Mouse (Mus musculus) heart, postnatal 0 days (tissue): ENCODE data around the gene Tmprss13. TPM values are rescaled to one million over a fixed set of nuclear protein-coding genes. Genes with fewer than 3 reads are reported as not detected.

Source experiments
- ATAC-seq: fragments of 200-750 bp; cut with Nextera tagmentation; 2 replicates; pipeline ENCODE4 v1.8.0; 2017; ENCODE audit warnings: low read depth, moderate number of reproducible peaks, moderate library complexity; ENCODE audit not compliant: insufficient read depth
- DNase-seq: peaks from one replicate; pipeline ENCODE4 v3.0.0-alpha.2; 2016; ENCODE audit warnings: low spot score
- H3K27ac ChIP-seq: fragments of 300-500 bp; sonication (generic); 2 replicates; pipeline ENCODE4 v1.5.1; 2014; ENCODE audit warnings: low read depth, mild to moderate bottlenecking
- H3K27me3 ChIP-seq: fragments of 300-500 bp; sonication (generic); 2 replicates; pipeline ENCODE4 v1.6.1; 2014; ENCODE audit warnings: low read length, mixed read lengths; ENCODE audit not compliant: control insufficient read depth, insufficient read depth
- H3K36me3 ChIP-seq: fragments of 300-500 bp; sonication (generic); replicated peaks from 2 replicates; pipeline ENCODE4 v1.6.1; 2014; ENCODE audit warnings: low read length, mixed read lengths; ENCODE audit not compliant: control insufficient read depth, insufficient read depth
- H3K4me1 ChIP-seq: fragments of 300-500 bp; sonication (generic); 2 replicates; pipeline ENCODE4 v1.6.1; 2014; ENCODE audit warnings: antibody characterized with exemption; ENCODE audit not compliant: control insufficient read depth, insufficient read depth
- H3K4me2 ChIP-seq: fragments of 300-500 bp; sonication (generic); 2 replicates; pipeline ENCODE4 v1.6.1; 2014; ENCODE audit warnings: low read depth, mild to moderate bottlenecking, low read length, moderate library complexity
- H3K4me3 ChIP-seq: fragments of 300-500 bp; sonication (generic); 2 replicates; pipeline ENCODE4 v1.5.1; 2014; ENCODE audit warnings: low read depth, low read length
- H3K9ac ChIP-seq: fragments of 300-500 bp; sonication (generic); replicated peaks from 2 replicates; pipeline ENCODE4 v1.6.1; 2014; ENCODE audit warnings: low read depth, low read length, mixed read lengths
- H3K9me3 ChIP-seq: fragments of 300-500 bp; sonication (generic); replicated peaks from 2 replicates; pipeline ENCODE4 v1.6.1; 2016; ENCODE audit warnings: low read length; ENCODE audit not compliant: control insufficient read depth
- CTCF ChIP-seq: IDR thresholded peaks from 2 replicates; pipeline ENCODE4 v1.5.1; 2016; ENCODE audit warnings: antibody characterized with exemption, control low read depth, low read depth
- EP300 ChIP-seq: IDR thresholded peaks from 2 replicates; pipeline ENCODE4 v1.6.1; 2016; ENCODE audit warnings: antibody characterized with exemption, low read depth
- WGBS: fragments of 180-500 bp; shearing (Covaris S2); extraction: QIAGEN DNeasy Blood & Tissue Kit; methylation state at CpG from one replicate; pipeline ENCODE4 v1.1.7; 2014; 5-methylcytosine and 5-hydroxymethylcytosine counted together
- polyA plus RNA-seq: library from polyadenylated mRNA; unstranded; fragments of >200 nt; fragmentation: Nextera tagmentation; extraction: Ambion mirVana; gene quantifications from 2 replicates; pipeline ENCODE4 v1.2.1, GENCODE M21; 2015
- total RNA-seq: library from RNA; depleted of rRNA; stranded (reverse); fragments of >200 nt; gene quantifications from 2 replicates; pipeline ENCODE4 v1.2.3, GENCODE M21; 2014; ENCODE audit warnings: low replicate concordance

Gene Tmprss13
- total and polyA plus RNA-seq, 2 experiments from 2014 or later, result 0.15 to 0.16 TPM

- no peaks in the 10 kb centered on the region for H3K36me3 ChIP-seq
- no peaks in the 10 kb centered on the region for H3K27me3 ChIP-seq
- H3K4me2 ChIP-seq, result no peak overlapping the region
- no peaks in the 10 kb centered on the region for H3K4me1 ChIP-seq
- no peak overlapping the region for H3K27ac ChIP-seq
- DNase-seq (no peak), ATAC-seq (no peak)
- H3K9ac ChIP-seq, result no peak overlapping the region
- no peak overlapping the region for H3K4me3 ChIP-seq
- WGBS, result 69% methylated on average over 2 of the region's 2 CpGs
- no peaks in the 10 kb centered on the region; the same call in 1 of the 2 replicates for H3K9me3 ChIP-seq
- TF ChIP-seq EP300, result no peak
- TF ChIP-seq CTCF, result no peak
These were observed 36.3 kb downstream of the Tmprss13 start for GRCm38 (mm10) chr9:45355192-45355591.

DNA sequence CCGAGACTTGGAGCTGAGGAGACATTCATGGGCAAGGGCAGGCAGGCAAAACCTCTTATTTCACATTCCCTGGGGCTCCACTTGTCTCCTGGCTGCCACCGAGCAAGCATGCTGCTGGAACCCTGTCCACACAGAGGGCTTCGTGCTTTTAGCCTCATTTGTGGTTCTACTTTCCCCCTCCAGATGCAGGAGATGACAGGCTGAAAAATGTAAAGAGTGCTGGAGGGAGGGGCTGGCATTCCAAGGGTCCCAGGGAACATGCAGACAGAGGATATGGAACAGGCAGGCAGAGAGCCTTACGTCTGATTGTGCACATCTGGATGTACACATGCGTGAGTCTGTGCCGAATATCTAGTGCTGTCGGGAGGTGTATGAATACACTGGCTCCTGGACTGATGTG lies 39.5 kb downstream of the Tmprss13 start:
- Histone ChIP-seq H3K4me3 (no peak overlapping the region), H3K36me3 (no peaks in the 10 kb centered on the region), H3K27ac (no peak overlapping the region), H3K4me2 (no peak overlapping the region), H3K27me3 (no peaks in the 10 kb centered on the region), H3K4me1 (peaks cover 7% of the 10 kb centered on the region; the same call in 1 of the 2 replicates), H3K9me3 (no peaks in the 10 kb centered on the region), H3K9ac (no peak overlapping the region)
- DNase-seq (no peak), ATAC-seq (no peak)
- TF ChIP-seq EP300 (no peak), CTCF (no peak)
- 49% methylated on average over 7 of the region's 7 CpGs for WGBS

GRCm38 (mm10) chr9:45362051-45362461 lies 43.2 kb downstream of the Tmprss13 start:
- Histone ChIP-seq H3K4me2 (no peak overlapping the region), H3K4me1 (peaks cover 7% of the 10 kb centered on the region; the same call in 1 of the 2 replicates), H3K27me3 (no peaks in the 10 kb centered on the region), H3K9me3 (no peaks in the 10 kb centered on the region), H3K9ac (no peak overlapping the region), H3K4me3 (no peak overlapping the region), H3K36me3 (no peaks in the 10 kb centered on the region), H3K27ac (peak overlapping the region; percentile 38; the same call in 1 of the 2 replicates)
- DNase-seq (peak; percentile 38), ATAC-seq (0 out of 2 replicates have a peak, but pooled peaks have one; percentile 39)
- 15% methylated on average over 2 of the region's 2 CpGs for WGBS
- TF ChIP-seq CTCF (no peak), EP300 (no peak)

DNA sequence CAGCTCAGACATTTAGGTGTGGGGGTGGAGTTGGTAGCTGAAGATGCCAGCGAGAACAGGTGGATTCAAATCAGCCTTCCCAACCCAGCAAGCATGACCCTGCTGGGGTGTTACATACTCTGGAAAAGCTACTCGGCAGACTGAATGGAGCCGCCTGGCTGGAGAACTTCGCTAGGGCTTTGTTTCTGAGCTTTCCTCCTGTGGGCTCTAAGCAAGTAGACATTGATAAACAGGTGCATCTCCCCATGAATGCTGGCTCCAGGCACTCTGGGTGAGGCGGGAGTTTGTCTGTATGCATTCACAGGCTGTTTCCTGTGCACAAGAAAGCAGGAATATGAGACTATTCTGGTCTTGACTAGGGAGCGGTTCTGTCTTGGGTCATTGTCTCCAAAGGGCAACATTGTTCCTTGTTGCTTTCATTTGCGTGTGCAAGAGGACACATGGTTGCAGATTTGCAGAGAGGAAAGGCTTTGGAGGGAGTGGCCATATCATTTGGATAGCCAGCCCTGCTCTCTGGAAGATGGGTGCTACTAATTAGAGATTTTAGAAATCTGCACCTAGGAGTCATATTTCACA lies 44.8 kb downstream of the Tmprss13 start:
- Histone ChIP-seq H3K9ac (no peak overlapping the region), H3K4me3 (no peak overlapping the region), H3K27ac (no peak overlapping the region), H3K27me3 (no peaks in the 10 kb centered on the region), H3K9me3 (no peaks in the 10 kb centered on the region), H3K4me2 (no peak overlapping the region), H3K4me1 (peaks cover 16% of the 10 kb centered on the region), H3K36me3 (no peaks in the 10 kb centered on the region)
- no peak for TF ChIP-seq CTCF
- TF ChIP-seq EP300, result no peak
- DNase-seq (no peak), ATAC-seq (no peak)
- 59% methylated on average over 7 of the region's 7 CpGs for WGBS

- DNase-seq (no peak), ATAC-seq (no peak)
- Histone ChIP-seq H3K9me3 (no peaks in the 10 kb centered on the region), H3K27me3 (peaks cover 18% of the 10 kb centered on the region; the same call in 1 of the 2 replicates), H3K4me1 (peaks cover 18% of the 10 kb centered on the region), H3K27ac (no peak overlapping the region), H3K4me2 (no peak overlapping the region), H3K9ac (no peak overlapping the region), H3K36me3 (no peaks in the 10 kb centered on the region), H3K4me3 (no peak overlapping the region)
- 38% methylated on average over 8 of the region's 8 CpGs for WGBS
- TF ChIP-seq EP300 (no peak), CTCF (no peak)
These were observed 48.8 kb downstream of the Tmprss13 start for GRCm38 (mm10) chr9:45367716-45368115.

DNA sequence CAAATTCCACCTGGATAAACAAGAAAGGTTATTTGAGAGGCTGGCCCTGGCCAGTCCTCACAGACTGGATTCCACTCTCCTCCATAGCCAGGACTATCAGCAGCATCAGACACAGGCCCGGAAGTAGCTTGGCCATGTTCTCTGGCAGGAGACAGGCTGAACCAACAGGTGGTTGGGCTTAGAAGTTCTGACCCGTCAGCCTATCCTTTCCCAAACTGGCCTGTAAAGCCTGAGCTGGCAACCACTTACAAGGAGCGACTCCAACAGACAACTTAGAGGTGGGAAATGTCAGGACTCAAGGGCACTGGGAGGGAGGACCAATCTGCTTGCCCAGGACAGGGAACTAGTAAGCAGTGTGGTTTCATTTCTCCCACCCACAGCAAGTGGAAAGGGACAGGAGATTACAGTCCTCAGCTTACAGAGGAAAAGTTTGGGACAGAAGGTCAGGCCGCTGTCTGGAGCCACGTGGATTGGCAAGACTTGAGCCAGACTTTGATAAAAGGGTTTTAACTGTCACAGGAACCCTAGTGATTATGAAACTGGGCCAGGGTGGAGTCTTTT lies 49.5 kb downstream of the Tmprss13 start:
- ATAC-seq, result peak; percentile 58
- Histone ChIP-seq H3K4me1 (peaks cover 18% of the 10 kb centered on the region), H3K36me3 (no peaks in the 10 kb centered on the region), H3K27me3 (peaks cover 18% of the 10 kb centered on the region; the same call in 1 of the 2 replicates), H3K9me3 (no peaks in the 10 kb centered on the region), H3K9ac (no peak overlapping the region), H3K27ac (peak overlapping the region; percentile 40; the same call in 1 of the 2 replicates), H3K4me3 (no peak overlapping the region), H3K4me2 (no peak overlapping the region)
- WGBS, result 15% methylated on average over 5 of the region's 5 CpGs
- peak; percentile 38 for DNase-seq
- no peak for TF ChIP-seq EP300
- TF ChIP-seq CTCF, result no peak
